Mouse (Mus musculus) fat pad, adult 2 months (tissue): ENCODE data around the gene Dnajc17.

Source experiments
- DNase-seq: peaks from one replicate; pipeline ENCODE4 v3.0.0-alpha.2; 2011; ENCODE audit warnings: low read depth, low spot score; ENCODE audit errors: extremely low read depth

Dnajc17 gene

GRCm38 (mm10) chr2:119163999-119164398, 44.6 kb downstream of the Dnajc17 start:
- no peak for DNase-seq

- no peak for DNase-seq
These were observed 45.5 kb downstream of the Dnajc17 start for GRCm38 (mm10) chr2:119163135-119163534.

GRCm38 (mm10) chr2:119161247-119161646, 47.3 kb downstream of the Dnajc17 start:
- no peak for DNase-seq

- no peak for DNase-seq
These were observed 50.8 kb downstream of the Dnajc17 start for GRCm38 (mm10) chr2:119157836-119158235.

- DNase-seq, result no peak
These were observed 51.7 kb downstream of the Dnajc17 start, which contains the start of gene Rmdn3 for GRCm38 (mm10) chr2:119156681-119157572. TSS of gene Rmdn3 (minus strand) at chr2:119157034.

GRCm38 (mm10) chr2:119156081-119156680, 52.4 kb downstream of the Dnajc17 start:
- DNase-seq, result no peak

GRCm38 (mm10) chr2:119155388-119155787, 53.2 kb downstream of the Dnajc17 start:
- DNase-seq, result no peak

GRCm38 (mm10) chr2:119154683-119155082, 53.9 kb downstream of the Dnajc17 start:
- no peak for DNase-seq

GRCm38 (mm10) chr2:119152255-119152654, 56.3 kb downstream of the Dnajc17 start:
- DNase-seq, result no peak

- DNase-seq, result no peak
These were observed 60.8 kb downstream of the Dnajc17 start for GRCm38 (mm10) chr2:119147775-119148174.

GRCm38 (mm10) chr2:119147160-119147678, 61.4 kb downstream of the Dnajc17 start:
- DNase-seq, result no peak

- peak; percentile 63 for DNase-seq
These were observed 62.2 kb downstream of the Dnajc17 start for GRCm38 (mm10) chr2:119146435-119146834.

- peak; percentile 92 for DNase-seq
These were observed 63.4 kb downstream of the Dnajc17 start for GRCm38 (mm10) chr2:119145199-119145598.

- no peak for DNase-seq
These were observed 72.2 kb downstream of the Dnajc17 start for GRCm38 (mm10) chr2:119136346-119136898.
